Mouse (Mus musculus) CH12.LX (cell line): Measurements from ENCODE around the gene Mllt11. TPM values are rescaled to one million over a fixed set of nuclear protein-coding genes. Genes with fewer than 3 reads are reported as not detected.

Source experiments
- DNase-seq: peaks from one replicate; pipeline ENCODE4 v3.0.0-alpha.2; 2013; ENCODE audit errors: extremely low read depth
- H3K27ac ChIP-seq: 2 replicates; pipeline ENCODE4 v1.5.1; 2012; ENCODE audit warnings: low read depth, mild to moderate bottlenecking, control low read depth, moderate library complexity; ENCODE audit not compliant: insufficient read depth
- H3K27me3 ChIP-seq: replicated peaks from 2 replicates; pipeline ENCODE3; 2012; ENCODE audit warnings: inconsistent platforms
- H3K36me3 ChIP-seq, 2 experiments: replicated peaks in 1 of 2; 2 replicates each; pipeline versions ENCODE3 to v1.6.1; 2012; ENCODE audit warnings: inconsistent platforms in 1 of 2, low read length in 1 of 2, mild to moderate bottlenecking in 1 of 2, mixed read lengths in 1 of 2, moderate library complexity in 1 of 2; ENCODE audit not compliant: control insufficient read depth in 1 of 2, insufficient read depth in 1 of 2
- H3K4me1 ChIP-seq, 2 experiments: 2 replicates each; pipeline ENCODE4 v1.6.1; 2012; ENCODE audit warnings: inconsistent platforms in 1 of 2, moderate library complexity in 1 of 2; ENCODE audit not compliant: insufficient read depth in 2 of 2, control insufficient read depth in 1 of 2
- H3K4me2 ChIP-seq: 2 replicates; pipeline ENCODE4 v1.6.1; 2012; ENCODE audit warnings: low read depth, mild to moderate bottlenecking, control low read depth; ENCODE audit not compliant: poor library complexity, insufficient read depth, severe bottlenecking
- H3K4me3 ChIP-seq, 3 experiments: fragments of 150-350 bp in 1 of 3; sonication (generic) in 1 of 3; replicated peaks in 1 of 3; 2 replicates each; pipeline versions ENCODE3 to v1.5.1; 2011 to 2012; ENCODE audit warnings: low read depth in 2 of 3, low read length in 2 of 3, mild to moderate bottlenecking in 2 of 3, moderate library complexity in 2 of 3, control low read depth in 1 of 3, improper control_type of control experiment in 1 of 3, inconsistent platforms in 1 of 3, mixed read lengths in 1 of 3; ENCODE audit not compliant: poor library complexity in 1 of 3
- H3K79me2 ChIP-seq: replicated peaks from 2 replicates; pipeline ENCODE4 v1.6.1; 2012; ENCODE audit warnings: mild to moderate bottlenecking, moderate library complexity; ENCODE audit not compliant: control insufficient read depth, poor library complexity, insufficient read depth, severe bottlenecking; ENCODE audit errors: extremely low read depth
- H3K9ac ChIP-seq: 2 replicates; pipeline ENCODE4 v1.6.1; 2012; ENCODE audit warnings: low read depth, mild to moderate bottlenecking, control low read depth, moderate library complexity; ENCODE audit not compliant: insufficient read depth
- H3K9me3 ChIP-seq: replicated peaks from 2 replicates; pipeline ENCODE3; 2012; ENCODE audit warnings: low read length, inconsistent platforms, mixed read lengths
- BHLHE40 ChIP-seq: IDR thresholded peaks from 2 replicates; pipeline ENCODE4 v1.6.1; 2011; ENCODE audit warnings: mild to moderate bottlenecking, low read depth, low read length, improper control_type of control experiment
- CHD2 ChIP-seq: IDR thresholded peaks from 2 replicates; pipeline ENCODE4 v1.6.1; 2011; ENCODE audit warnings: low read length, improper control_type of control experiment
- CTCF ChIP-seq, 2 experiments: IDR thresholded peaks in 1 of 2; conservative IDR thresholded peaks in 1 of 2; 2 replicates each; pipeline ENCODE4 v1.5.1; 2011 to 2012; ENCODE audit warnings: low read depth in 2 of 2, low read length in 2 of 2, improper control_type of control experiment in 1 of 2, inconsistent platforms in 1 of 2, mild to moderate bottlenecking in 1 of 2, moderate library complexity in 1 of 2
- ELF1 ChIP-seq: IDR thresholded peaks from 2 replicates; pipeline ENCODE4 v1.6.1; 2014; ENCODE audit warnings: low read depth, mild to moderate bottlenecking, inconsistent platforms, low read length, improper control_type of control experiment
- EP300 ChIP-seq: IDR thresholded peaks from 2 replicates; pipeline ENCODE4 v1.6.1; 2011; ENCODE audit warnings: low read length, improper control_type of control experiment
- ETS1 ChIP-seq: conservative IDR thresholded peaks from 2 replicates; pipeline ENCODE4 v1.6.1; 2012; ENCODE audit warnings: low read depth, mild to moderate bottlenecking, inconsistent platforms, low read length, improper control_type of control experiment, moderate library complexity
- GABPA ChIP-seq: IDR thresholded peaks from 2 replicates; pipeline ENCODE4 v1.6.1; 2012; ENCODE audit warnings: low read depth, low read length, improper control_type of control experiment, inconsistent platforms; ENCODE audit not compliant: insufficient replicate concordance
- HCFC1 ChIP-seq: IDR thresholded peaks from 2 replicates; pipeline ENCODE4 v1.6.1; 2012; ENCODE audit warnings: low read depth, mild to moderate bottlenecking, inconsistent platforms, low read length, improper control_type of control experiment
- IRF4 ChIP-seq: IDR thresholded peaks from 2 replicates; pipeline ENCODE4 v1.6.1; 2014; ENCODE audit warnings: low read depth, mild to moderate bottlenecking, inconsistent platforms, low read length, improper control_type of control experiment
- JUN ChIP-seq: IDR thresholded peaks from 2 replicates; pipeline ENCODE4 v1.6.1; 2011; ENCODE audit warnings: low read depth, mild to moderate bottlenecking, low read length, improper control_type of control experiment, moderate library complexity; ENCODE audit not compliant: insufficient read depth
- JUND ChIP-seq: conservative IDR thresholded peaks from 2 replicates; pipeline ENCODE4 v1.6.1; 2011; ENCODE audit warnings: low read depth, low read length, improper control_type of control experiment
- KAT2A ChIP-seq: IDR thresholded peaks from 2 replicates; pipeline ENCODE4 v1.6.1; 2012; ENCODE audit warnings: low read length, improper control_type of control experiment, inconsistent platforms; ENCODE audit not compliant: insufficient replicate concordance
- MAX ChIP-seq: IDR thresholded peaks from 2 replicates; pipeline ENCODE4 v1.6.1; 2011; ENCODE audit warnings: low read length, improper control_type of control experiment
- MEF2A ChIP-seq: IDR thresholded peaks from 2 replicates; pipeline ENCODE4 v1.6.1; 2014; ENCODE audit warnings: low read depth, mild to moderate bottlenecking, inconsistent platforms, low read length, improper control_type of control experiment, borderline replicate concordance
- MXI1 ChIP-seq: IDR thresholded peaks from 2 replicates; pipeline ENCODE4 v1.6.1; 2011; ENCODE audit warnings: mild to moderate bottlenecking, low read depth, low read length, improper control_type of control experiment
- MYC ChIP-seq: IDR thresholded peaks from 2 replicates; pipeline ENCODE4 v1.6.1; 2011; ENCODE audit warnings: low read depth, mild to moderate bottlenecking, improper control_type of control experiment, low read length
- NELFE ChIP-seq: IDR thresholded peaks from 2 replicates; pipeline ENCODE4 v1.6.1; 2011; ENCODE audit warnings: low read depth, low read length, improper control_type of control experiment
- NRF1 ChIP-seq: IDR thresholded peaks from 2 replicates; pipeline ENCODE4 v1.6.1; 2014; ENCODE audit warnings: low read depth, mild to moderate bottlenecking, inconsistent platforms, low read length, improper control_type of control experiment, moderate library complexity
- PAX5 ChIP-seq: IDR thresholded peaks from 2 replicates; pipeline ENCODE4 v1.6.1; 2012; ENCODE audit warnings: low read length, inconsistent platforms, mixed read lengths
- POLR2A ChIP-seq: IDR thresholded peaks from 2 replicates; pipeline ENCODE4 v1.6.1; 2011; ENCODE audit warnings: low read depth, mild to moderate bottlenecking, improper control_type of control experiment, low read length
- RAD21 ChIP-seq: IDR thresholded peaks from 2 replicates; pipeline ENCODE4 v1.6.1; 2011; ENCODE audit warnings: low read depth, mild to moderate bottlenecking, low read length, improper control_type of control experiment, moderate library complexity
- RCOR1 ChIP-seq: conservative IDR thresholded peaks from 2 replicates; pipeline ENCODE4 v1.6.1; 2012; ENCODE audit warnings: low read depth, mild to moderate bottlenecking, inconsistent platforms, low read length, improper control_type of control experiment
- SIN3A ChIP-seq: IDR thresholded peaks from 2 replicates; pipeline ENCODE4 v1.6.1; 2012; ENCODE audit warnings: low read length, improper control_type of control experiment, inconsistent platforms
- SMC3 ChIP-seq: IDR thresholded peaks from 2 replicates; pipeline ENCODE4 v1.6.1; 2011; ENCODE audit warnings: low read depth, low read length, improper control_type of control experiment
- TBP ChIP-seq: conservative IDR thresholded peaks from 2 replicates; pipeline ENCODE4 v1.6.1; 2011; ENCODE audit warnings: low read depth, low read length, improper control_type of control experiment
- TCF12 ChIP-seq: IDR thresholded peaks from 2 replicates; pipeline ENCODE4 v1.6.1; 2014; ENCODE audit warnings: low read depth, mild to moderate bottlenecking, inconsistent platforms, low read length, improper control_type of control experiment
- UBTF ChIP-seq: IDR thresholded peaks from 2 replicates; pipeline ENCODE4 v1.6.1; 2012; ENCODE audit warnings: low read depth, mild to moderate bottlenecking, inconsistent platforms, low read length, improper control_type of control experiment, moderate library complexity
- USF1 ChIP-seq: IDR thresholded peaks from 2 replicates; pipeline ENCODE4 v1.6.1; 2014; ENCODE audit warnings: low read depth, mild to moderate bottlenecking, inconsistent platforms, low read length, improper control_type of control experiment
- USF2 ChIP-seq: conservative IDR thresholded peaks from 2 replicates; pipeline ENCODE4 v1.6.1; 2011; ENCODE audit warnings: low read depth, low read length, improper control_type of control experiment
- ZC3H11A ChIP-seq: IDR thresholded peaks from 2 replicates; pipeline ENCODE4 v1.6.1; 2012; ENCODE audit warnings: low read depth, mild to moderate bottlenecking, inconsistent platforms, low read length, improper control_type of control experiment
- ZKSCAN1 ChIP-seq: IDR thresholded peaks from 2 replicates; pipeline ENCODE4 v1.6.1; 2012; ENCODE audit warnings: low read depth, inconsistent platforms, low read length, improper control_type of control experiment, borderline replicate concordance
- ZMIZ1 ChIP-seq: IDR thresholded peaks from 2 replicates; pipeline ENCODE4 v1.6.1; 2012; ENCODE audit warnings: low read depth, mild to moderate bottlenecking, inconsistent platforms, low read length, improper control_type of control experiment
- ZNF384 ChIP-seq: IDR thresholded peaks from 2 replicates; pipeline ENCODE4 v1.6.1; 2012; ENCODE audit warnings: low read depth, low read length, improper control_type of control experiment, inconsistent platforms
- dilution Hi-C: fragments of 300-500 bp; cut with MboI; formaldehyde crosslinking; loops from 2 replicates; pipeline ENCODE4 v1.14.3; 2020; ENCODE audit warnings: low sequenced_read_pairs; ENCODE audit not compliant: extremely low pct_unique_long_range_greater_than_20kb, extremely low pct_ligation_motif_present
- in situ Hi-C: fragments of 300-500 bp; cut with MboI; formaldehyde crosslinking; loops from 3 replicates; pipeline ENCODE4 v1.14.3; 2019; ENCODE audit warnings: low sequenced_read_pairs, low pct_ligation_motif_present, low pct_unique_long_range_greater_than_20kb, mixed read lengths
- polyA plus RNA-seq: library from polyadenylated mRNA; unstranded; fragments of >175 nt; gene quantifications from 2 replicates; pipeline ENCODE4 v1.2.1, GENCODE M21; 2012; ENCODE audit warnings: low read depth; ENCODE audit not compliant: insufficient read length
- total RNA-seq, 2 experiments: library from RNA; depleted of rRNA; stranded (reverse); fragments of 300-350 nt in 1 of 2; fragments of >200 nt in 1 of 2; gene quantifications; 2 replicates each; pipeline ENCODE4 v1.2.3; 2012 to 2014

Gene Mllt11
- total and polyA plus RNA-seq, 3 experiments, result 10.0 to 23.9 (median 10.0) TPM

GRCm38 (mm10) chr3:95281216-95282126 lies 49.5 kb upstream of the Mllt11 start, which contains the start of the genes Mindy1 and Prune1:
Gene Mindy1, plus strand, starts transcription at chr3:95281345.
Gene Prune1, minus strand, starts transcription at chr3:95282076.
- no peaks in the 10 kb centered on the region for H3K9me3 ChIP-seq
- H3K4me2 ChIP-seq, result peak within 1 kb of the TSS; percentile 80
- peak within 1 kb of the TSS; percentile 96 for H3K9ac ChIP-seq
- peak within 1 kb of the TSS; percentile 41 for H3K27ac ChIP-seq
- TF ChIP-seq USF1 (no peak), UBTF (no peak), TCF12 (peak; percentile 61), JUN (no peak), KAT2A (peak; percentile 96; the same call in 1 of the 2 replicates), SMC3 (no peak), RAD21 (no peak), ELF1 (peak; percentile 85), MYC (peak; percentile 78; the same call in 1 of the 2 replicates), POLR2A (peak; percentile 48; the same call in 1 of the 2 replicates), MEF2A (no peak; the same call in 1 of the 2 replicates), USF2 (0 out of 2 replicates have a peak, but pooled peaks have one; percentile 12), TBP (peak; percentile 68; the same call in 1 of the 2 replicates), HCFC1 (peak; percentile 99), ETS1 (0 out of 2 replicates have a peak, but pooled peaks have one; percentile 31), MAX (peak; percentile 33; the same call in 1 of the 2 replicates), SIN3A (peak; percentile 86), NRF1 (peak; percentile 46; the same call in 1 of the 2 replicates), IRF4 (peak; percentile 65), ZMIZ1 (no peak), MXI1 (peak; percentile 64; the same call in 1 of the 2 replicates), PAX5 (no peak), CTCF (conservative IDR thresholded peaks at IDR 0.05 in 1 of 2, IDR thresholded peaks at IDR 0.05 in 1 of 2; ENCODE audit: low read depth in 2 of 2, low read length in 2 of 2) (no peak), RCOR1 (no peak), NELFE (0 out of 2 replicates have a peak, but pooled peaks have one; percentile 10), ZKSCAN1 (no peak), JUND (no peak), ZNF384 (peak; percentile 38; the same call in 1 of the 2 replicates), CHD2 (no peak; the same call in 1 of the 2 replicates), GABPA (peak; percentile 50; the same call in 1 of the 2 replicates), EP300 (no peak), ZC3H11A (no peak), BHLHE40 (0 out of 2 replicates have a peak, but pooled peaks have one; percentile 21)
- DNase-seq, result peak; percentile 99
- dilution Hi-C loops (no loop called here), in situ Hi-C loops (no loop called here)
- H3K36me3 ChIP-seq, result peaks cover 0 to 2% of the 10 kb centered on the region in 2 experiments
- H3K4me1 ChIP-seq, result peaks cover 0 to 31% of the 10 kb centered on the region in 2 experiments; a peak in 2 of 4 replicates
- H3K79me2 ChIP-seq, result 0 out of 2 replicates have a peak, but pooled peaks cover 2% of the 10 kb centered on the region
- no peaks in the 10 kb centered on the region for H3K27me3 ChIP-seq
- H3K4me3 ChIP-seq, result peak within 1 kb of the TSS; percentile 81 to 93 (median 86)
